Mouse (Mus musculus) cerebellum, adult 18-20 months (tissue): ENCODE measurements at regions not wholly inside any gene's neighbourhood (a gene's known extent, or its start where the extent isn't known, plus 50 kb on each side); places are given as distances from the start of the nearest gene placed in this dataset.

ENCODE experiments used
- DNase-seq, 2 experiments: peaks; one replicate each; pipeline ENCODE4 v3.0.0; 2021

DNA sequence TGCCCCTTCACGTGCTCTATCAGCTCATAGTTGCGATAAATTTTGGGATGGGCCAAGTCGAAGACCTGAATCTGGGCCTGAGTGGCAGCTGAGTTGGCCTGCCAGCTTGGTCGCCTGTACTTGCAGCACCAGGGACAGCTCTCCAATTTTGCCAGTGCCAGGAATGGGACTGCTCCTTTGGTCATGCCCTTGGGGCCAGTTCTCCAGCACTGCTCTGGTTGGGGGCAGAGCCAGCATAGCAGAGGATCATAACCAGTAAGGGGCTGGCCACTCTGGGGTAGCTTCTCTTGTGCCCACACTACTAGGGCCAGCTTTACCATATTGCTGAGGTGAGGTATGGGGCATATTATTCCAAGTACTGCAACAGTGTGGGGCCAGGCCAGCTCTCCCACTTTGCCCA, 397.0 kb upstream of the Cadm2 start:
- DNase-seq, result no peak

DNA sequence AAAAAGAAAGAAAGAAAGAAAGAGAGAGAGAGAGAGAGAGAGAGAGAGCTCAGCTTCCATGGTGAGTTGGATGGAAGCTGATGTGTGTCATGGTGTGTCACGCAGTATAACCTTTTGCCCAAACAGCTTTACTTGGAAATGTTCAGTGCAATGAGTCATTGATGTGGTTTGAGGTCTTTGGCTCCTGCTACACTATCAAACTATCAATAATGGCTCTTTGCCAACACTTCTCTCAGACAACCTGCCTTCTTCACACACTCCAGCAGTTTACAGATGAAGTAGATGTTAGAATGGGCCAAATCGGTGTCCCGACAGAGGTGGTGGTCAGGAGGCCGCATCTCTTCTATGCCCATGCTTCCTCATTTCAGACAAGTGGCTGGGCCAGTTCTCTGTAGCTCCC, 369.0 kb upstream of the Cadm2 start:
- DNase-seq, result no peak

DNA sequence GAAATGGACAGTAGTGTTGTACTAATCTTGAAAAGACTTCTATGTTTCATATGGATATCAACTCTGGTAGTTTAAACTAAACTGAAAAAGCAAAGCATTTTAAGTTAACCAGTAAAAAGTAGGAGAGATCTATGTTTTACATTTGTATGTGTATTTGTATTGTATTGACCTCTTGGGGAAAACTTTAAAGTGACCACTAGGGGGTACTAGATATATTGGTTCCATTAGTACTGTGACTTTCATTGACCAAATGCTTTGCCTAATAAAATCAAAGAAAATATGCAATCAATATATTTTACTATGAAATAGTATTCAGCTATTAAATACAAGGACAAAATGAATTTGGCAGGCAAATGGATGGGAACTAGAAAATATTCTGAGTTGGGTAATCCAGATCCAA, 355.9 kb upstream of the Cadm2 start:
- DNase-seq, result no peak

DNA sequence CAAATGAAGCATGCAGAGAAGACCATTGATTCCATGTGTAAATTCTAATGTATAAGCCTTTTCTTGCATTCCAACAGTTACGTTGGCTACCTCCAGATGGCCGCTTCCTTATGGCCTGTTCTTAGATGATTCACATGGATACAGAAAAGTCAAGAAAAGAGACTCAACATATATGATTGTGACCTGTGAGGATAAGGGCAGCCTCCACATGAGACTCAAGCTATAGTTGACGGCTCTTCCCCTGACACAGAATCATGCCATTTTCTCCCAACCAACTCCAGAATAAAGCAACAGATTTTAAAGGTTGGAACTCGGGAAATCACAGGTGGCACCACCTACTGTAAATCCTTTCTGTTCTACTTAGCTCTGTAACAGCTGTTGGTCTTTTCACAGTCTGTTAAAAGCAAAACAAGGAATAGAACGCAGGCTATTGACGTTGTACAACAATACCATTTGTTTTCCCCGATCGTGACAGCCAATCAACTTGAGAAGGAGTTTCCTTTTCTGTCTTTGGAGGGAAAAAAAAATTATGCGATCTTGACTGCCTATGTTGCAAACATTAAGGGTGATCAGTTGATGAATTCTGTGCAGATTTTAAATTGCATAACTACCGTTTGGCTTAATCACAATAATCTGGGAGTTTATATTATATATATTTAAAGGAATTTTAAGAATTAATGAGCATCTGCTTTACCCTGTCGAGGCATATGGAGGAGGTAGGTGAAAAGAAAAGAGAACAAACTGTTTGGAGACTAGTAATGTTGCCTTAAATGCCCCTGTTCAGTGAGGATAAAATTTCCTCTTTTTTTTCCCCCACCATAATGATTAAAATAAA, 347.8 kb upstream of the Cadm2 start:
- peak in 1 of 2 experiments; percentile 5 for DNase-seq

DNA sequence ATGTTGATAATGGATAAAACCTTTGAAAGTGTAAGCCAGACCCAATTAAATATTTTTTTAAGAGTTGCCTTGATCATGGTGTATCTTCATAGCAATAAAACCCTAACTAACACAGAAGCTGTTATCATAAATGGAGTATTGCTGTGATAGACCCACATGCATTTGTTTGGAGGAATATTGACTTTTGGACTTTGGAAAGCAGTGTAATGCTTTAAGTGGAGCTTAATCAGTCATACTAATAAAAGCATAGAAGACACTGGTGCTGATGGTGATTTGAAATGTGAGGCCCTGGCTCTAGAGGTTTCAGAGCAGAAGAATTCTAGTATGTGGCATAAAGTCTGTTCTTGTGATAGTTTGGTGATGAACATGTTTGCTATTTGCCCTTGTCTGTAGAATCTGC, 328.4 kb upstream of the Cadm2 start:
- DNase-seq, result no peak

DNA sequence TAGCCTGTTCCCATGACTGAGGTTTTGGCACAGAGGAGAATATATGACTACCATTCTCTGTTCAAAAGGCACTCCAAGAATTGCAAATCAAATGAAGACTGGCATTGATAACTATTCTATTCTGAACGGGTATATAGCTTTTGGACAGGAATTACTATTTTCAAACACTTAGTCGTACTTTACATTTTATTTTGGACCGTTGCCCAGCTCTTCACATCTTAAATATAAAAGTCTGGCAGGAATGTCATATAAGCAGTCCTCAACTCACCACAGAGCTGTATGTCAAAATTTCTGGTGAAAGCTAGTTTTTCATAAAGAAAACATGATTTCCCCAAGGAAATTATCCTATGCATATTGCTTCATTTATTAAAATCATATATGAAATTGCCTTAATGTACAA, 323.7 kb upstream of the Cadm2 start:
- DNase-seq, result no peak

DNA sequence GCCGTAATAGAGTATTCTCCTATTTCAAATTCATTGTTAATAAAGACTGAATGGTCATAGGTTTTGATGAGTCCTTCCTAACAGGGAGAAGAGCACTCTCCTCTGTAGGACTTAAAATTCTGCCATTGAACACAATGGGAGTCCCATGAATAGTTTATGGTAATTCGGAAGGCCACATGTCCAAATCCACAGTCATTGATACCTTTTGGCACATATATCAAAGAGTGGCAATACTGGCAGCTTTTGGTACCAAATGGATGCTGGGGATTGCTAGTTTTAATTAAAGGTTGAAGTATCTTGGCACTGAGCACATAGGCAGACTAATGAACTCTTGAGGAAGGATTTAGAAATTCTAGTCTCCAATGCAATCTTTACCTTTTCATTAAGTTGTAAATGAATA, 298.5 kb upstream of the Cadm2 start:
- DNase-seq, result no peak

DNA sequence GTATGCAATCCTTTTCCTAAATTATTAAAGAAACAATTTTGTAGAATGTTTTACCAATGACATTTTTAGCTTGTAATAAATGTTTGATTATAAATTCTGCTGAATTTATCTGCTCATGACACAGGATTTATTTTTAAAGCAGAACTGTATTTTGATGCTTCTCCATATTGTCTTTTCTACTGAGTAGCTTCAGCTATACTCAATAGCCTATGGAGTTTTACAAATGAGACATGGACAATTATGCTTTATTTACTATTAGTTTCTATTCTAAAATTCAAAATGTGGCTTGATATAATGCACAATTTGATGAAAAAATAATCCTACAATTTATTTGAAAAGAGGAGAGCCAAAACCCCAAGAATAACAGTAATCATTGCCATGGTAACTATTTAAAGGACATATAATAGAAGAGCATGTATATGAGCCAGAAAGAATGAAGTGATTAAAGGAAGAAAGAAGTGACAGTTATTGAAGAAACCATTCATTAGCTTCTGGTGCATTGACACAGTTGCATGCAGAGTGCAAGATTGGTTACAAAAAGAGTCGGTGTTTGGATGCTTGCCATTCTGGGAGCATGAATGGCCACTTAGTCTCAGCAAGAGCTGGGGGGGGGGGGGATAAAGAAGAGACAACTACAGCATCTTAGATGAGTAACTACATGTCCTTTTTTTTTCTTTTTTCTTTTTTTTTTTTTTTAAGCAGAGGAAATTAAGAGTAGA, 250.8 kb upstream of the Cadm2 start:
- no peak for DNase-seq

DNA sequence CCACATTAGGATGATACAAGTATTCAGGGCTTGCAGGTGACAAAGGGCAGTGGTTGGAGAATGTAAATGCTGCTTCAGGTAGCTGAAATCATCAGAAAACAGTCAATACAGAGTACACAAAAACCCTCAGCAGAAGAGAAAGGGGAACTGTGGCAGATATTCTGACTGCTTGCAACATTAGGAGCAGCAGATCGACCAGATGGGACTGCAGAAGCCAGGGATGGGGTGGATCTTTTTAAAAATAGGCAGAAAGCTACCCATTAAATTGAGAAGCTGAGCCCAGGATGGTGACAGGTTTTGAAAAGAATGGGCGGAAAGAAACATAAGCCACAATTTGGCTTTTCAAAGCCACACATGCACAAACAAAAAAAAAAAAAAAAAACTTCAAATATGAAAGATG, 229.5 kb upstream of the Cadm2 start:
- DNase-seq, result peak; percentile 68 to 80

DNA sequence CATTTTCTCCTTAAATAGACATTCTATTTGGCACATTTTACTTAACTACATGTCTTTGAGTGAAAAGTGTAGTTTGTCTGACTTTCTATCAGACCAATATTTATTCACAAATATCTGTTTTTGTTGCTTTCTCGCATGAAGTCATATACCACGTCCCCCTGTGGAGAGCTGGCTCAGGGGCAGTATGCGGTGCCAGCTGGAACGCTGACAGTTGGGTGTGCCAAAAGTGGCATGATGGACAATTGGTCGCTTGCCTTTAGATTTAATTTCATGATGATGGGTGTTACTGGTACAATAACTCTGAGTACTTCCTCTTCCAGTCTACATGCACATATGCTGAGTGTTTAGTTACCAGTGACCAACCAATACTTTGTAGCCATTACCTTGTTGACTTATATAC, 223.8 kb upstream of the Cadm2 start:
- DNase-seq, result peak; percentile 83 to 87

DNA sequence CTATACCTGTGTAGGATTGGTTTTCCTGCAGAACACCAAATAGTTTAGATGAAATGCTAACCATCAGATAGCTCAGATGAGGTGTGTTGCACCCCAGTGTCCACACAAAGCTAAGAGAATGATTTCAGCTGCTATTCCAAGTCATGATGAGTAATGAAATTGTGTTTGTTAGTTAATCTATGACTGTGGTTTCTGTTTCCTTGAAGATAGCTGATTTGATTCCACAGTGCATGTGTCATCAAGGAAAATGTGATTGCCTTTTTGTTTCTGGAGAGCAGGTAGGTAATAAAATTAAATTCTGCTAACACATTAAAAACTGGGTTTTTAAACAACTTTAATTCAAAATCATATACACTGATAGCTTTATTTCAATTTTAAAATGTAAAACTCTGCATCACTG, 176.5 kb upstream of the Cadm2 start:
- DNase-seq, result no peak

DNA sequence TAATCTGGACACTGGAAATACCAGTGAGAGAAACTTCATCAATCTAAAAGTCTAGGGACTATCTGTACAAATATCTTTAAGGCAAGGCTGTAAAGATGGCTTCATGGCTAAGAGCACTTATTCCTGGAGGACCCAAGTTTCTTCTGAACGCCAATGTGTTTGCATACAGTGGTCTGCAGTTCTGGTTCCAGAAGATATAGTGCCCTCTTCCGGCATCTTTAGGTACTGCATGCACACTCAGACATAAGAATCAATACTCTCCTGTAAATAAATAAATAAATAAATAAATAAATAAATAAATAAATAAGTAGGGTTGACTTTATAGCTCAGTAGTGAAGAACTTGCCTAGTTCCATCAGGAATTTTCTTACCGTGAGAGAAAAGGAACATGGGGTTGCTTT, 155.4 kb upstream of the Cadm2 start:
- DNase-seq, result peak; percentile 32 to 40

DNA sequence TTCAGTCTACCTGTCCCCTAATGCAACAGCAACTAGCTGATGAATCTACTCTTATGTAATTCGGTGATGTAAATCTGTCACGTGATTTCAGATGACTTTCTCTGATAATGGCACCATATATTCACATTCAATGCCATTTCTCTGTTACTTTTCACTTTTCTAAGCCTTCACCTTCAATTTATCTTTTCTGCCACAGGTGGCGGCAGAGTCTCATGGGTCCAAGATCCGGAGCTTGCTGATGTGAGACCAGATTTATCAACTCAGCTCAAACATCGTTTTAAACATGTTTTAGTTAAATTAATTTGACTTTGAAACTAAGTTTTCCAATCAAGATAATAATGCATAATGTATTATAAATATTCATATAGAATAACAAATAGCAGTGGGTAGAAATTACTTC, 148.4 kb upstream of the Cadm2 start:
- DNase-seq, result peak; percentile 10 to 15

DNA sequence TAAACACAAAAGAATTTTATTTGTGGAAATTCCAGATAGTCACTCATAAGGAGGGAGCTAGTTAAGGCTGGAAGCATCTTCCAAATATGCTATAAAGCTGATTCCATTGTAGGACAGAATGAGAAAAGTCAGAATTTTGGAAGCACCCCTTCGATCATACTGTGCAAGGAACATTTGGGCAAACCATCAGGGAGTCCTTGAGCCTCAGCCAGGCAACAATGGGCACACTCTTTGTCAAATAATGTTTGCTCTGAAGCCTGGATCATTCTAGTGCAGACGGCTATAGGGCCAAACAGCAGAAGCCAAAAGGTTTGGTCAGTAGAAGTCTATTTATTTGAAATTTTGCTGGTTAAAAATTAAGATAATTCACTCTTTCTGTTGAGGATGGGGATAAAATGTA, 114.7 kb upstream of the Cadm2 start:
- peak; percentile 82 to 85 for DNase-seq

DNA sequence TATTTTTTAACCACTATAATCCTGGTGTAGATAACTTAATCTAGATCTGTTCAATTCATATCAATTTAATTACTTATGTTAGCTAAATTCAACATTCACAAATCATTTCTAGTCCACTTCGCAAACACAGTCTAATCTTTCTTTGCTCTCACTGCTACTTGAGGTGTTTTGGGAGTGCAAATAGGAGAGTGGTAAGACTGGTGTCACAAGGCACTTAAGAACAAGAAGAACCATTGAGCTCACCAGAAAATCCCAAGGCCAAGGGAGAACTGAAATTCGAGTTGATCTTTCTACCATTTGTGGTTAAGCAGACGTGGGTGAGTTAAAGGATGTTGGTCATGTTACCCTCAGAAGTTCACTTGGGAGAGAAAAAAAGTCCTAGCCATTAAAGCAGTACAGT, 77.9 kb upstream of the Cadm2 start:
- no peak for DNase-seq
